Mouse (Mus musculus) forebrain, postnatal 0 days (tissue): ENCODE data around the gene Ncaph2. TPM values are rescaled to one million over a fixed set of nuclear protein-coding genes. Genes with fewer than 3 reads are reported as not detected.

Experiments
- ATAC-seq: fragments of 200-750 bp; cut with Nextera tagmentation; 2 replicates; pipeline ENCODE4 v1.8.0; 2017; ENCODE audit warnings: mild to moderate bottlenecking, moderate library complexity
- DNase-seq: peaks from one replicate; pipeline ENCODE4 v3.0.0-alpha.2; 2015
- H3K27ac ChIP-seq: fragments of 300-500 bp; sonication (generic); 2 replicates; pipeline ENCODE4 v1.5.1; 2014; ENCODE audit warnings: low read depth, mild to moderate bottlenecking, antibody characterized with exemption, low read length, moderate library complexity, mixed read lengths
- H3K27me3 ChIP-seq: fragments of 300-500 bp; sonication (generic); 2 replicates; pipeline ENCODE4 v1.6.1; 2014; ENCODE audit warnings: mild to moderate bottlenecking, low read length, mixed read lengths; ENCODE audit not compliant: insufficient read depth
- H3K36me3 ChIP-seq: fragments of 300-500 bp; sonication (generic); 2 replicates; pipeline ENCODE4 v1.6.1; 2014; ENCODE audit warnings: mild to moderate bottlenecking, moderate library complexity; ENCODE audit not compliant: insufficient read depth
- H3K4me1 ChIP-seq: fragments of 300-500 bp; sonication (generic); 2 replicates; pipeline ENCODE4 v1.6.1; 2014; ENCODE audit warnings: antibody characterized with exemption; ENCODE audit not compliant: insufficient read depth
- H3K4me2 ChIP-seq: fragments of 300-500 bp; sonication (generic); 2 replicates; pipeline ENCODE4 v1.6.1; 2014; ENCODE audit warnings: low read depth, mild to moderate bottlenecking, moderate library complexity
- H3K4me3 ChIP-seq: fragments of 300-500 bp; sonication (generic); 2 replicates; pipeline ENCODE4 v1.5.1; 2014; ENCODE audit warnings: low read depth, low read length, mixed read lengths
- H3K9ac ChIP-seq: fragments of 300-500 bp; sonication (generic); 2 replicates; pipeline ENCODE4 v1.6.1; 2014; ENCODE audit warnings: mild to moderate bottlenecking
- H3K9me3 ChIP-seq: fragments of 300-500 bp; sonication (generic); 2 replicates; pipeline ENCODE4 v1.6.1; 2016; ENCODE audit warnings: low read length
- CTCF ChIP-seq: sonication (generic); IDR thresholded peaks from 2 replicates; pipeline ENCODE4 v1.5.1; 2016; ENCODE audit warnings: antibody characterized with exemption, control low read depth, low read depth
- WGBS: fragments of 180-500 bp; shearing (Covaris S2); extraction: QIAGEN DNeasy Blood & Tissue Kit; methylation state at CpG from one replicate; pipeline ENCODE4 v1.1.7; 2014; 5-methylcytosine and 5-hydroxymethylcytosine counted together
- microRNA-seq, 2 experiments: library from miRNA; unstranded; fragments of <30 nt; microRNA quantifications; one replicate each; pipeline ENCODE4; 2016
- polyA plus RNA-seq: library from polyadenylated mRNA; unstranded; fragments of >200 nt; fragmentation: Nextera tagmentation; extraction: Ambion mirVana; gene quantifications from 2 replicates; pipeline ENCODE4 v1.2.1, GENCODE M21; 2015
- total RNA-seq: library from RNA; depleted of rRNA; stranded (reverse); fragments of >200 nt; gene quantifications from 2 replicates; pipeline ENCODE4 v1.2.3, GENCODE M21; 2014; rRNA removed

Gene Ncaph2
- total and polyA plus RNA-seq, 2 experiments from 2014 or later = 93.8 to 94.9 TPM

GRCm38 (mm10) chr15:89421938-89422337 lies 66.4 kb downstream of the Ncaph2 start:
- 93% methylated on average over 9 of the region's 9 CpGs for WGBS
- H3K36me3 ChIP-seq = peaks cover 32% of the 10 kb centered on the region
- no peak overlapping the region for H3K27ac ChIP-seq
- no peak for TF ChIP-seq CTCF
- no peak overlapping the region for H3K4me2 ChIP-seq
- H3K27me3 ChIP-seq = no peaks in the 10 kb centered on the region
- H3K9me3 ChIP-seq = no peaks in the 10 kb centered on the region
- no peaks in the 10 kb centered on the region for H3K4me1 ChIP-seq
- no peak overlapping the region for H3K9ac ChIP-seq
- DNase-seq (no peak), ATAC-seq (no peak)
- H3K4me3 ChIP-seq = no peak overlapping the region

Small RNA genes within 50 kb of the gene (microRNA-seq; reads per million reads assigned to microRNA genes)
- gene Mir6959 = 0.39 to 0.73 reads per million in 2 experiments

Other genes with a start within 250 kb of the Ncaph2 start
- gene Tubgcp6, start 232.6 kb upstream of the Ncaph2 start, total RNA-seq = 24.6 and 42.4 TPM in 2 replicates
- gene Tubgcp6, start 232.6 kb upstream of the Ncaph2 start, polyA plus RNA-seq = 7.4 and 8.8 TPM in 2 replicates
- 33.1 and 44.3 TPM in 2 replicates for gene Hdac10, start 227.0 kb upstream of the Ncaph2 start, total RNA-seq
- gene Hdac10, start 227.0 kb upstream of the Ncaph2 start, polyA plus RNA-seq = 27.9 and 30.1 TPM in 2 replicates
- gene Mapk12, start 215.0 kb upstream of the Ncaph2 start, total RNA-seq = 1.8 and 3.4 TPM in 2 replicates
- 2.0 and 2.8 TPM in 2 replicates for gene Mapk12, start 215.0 kb upstream of the Ncaph2 start, polyA plus RNA-seq
- 35.2 and 35.8 TPM in 2 replicates for gene Mapk11, start 206.1 kb upstream of the Ncaph2 start, total RNA-seq
- 16.2 and 21.3 TPM in 2 replicates for gene Mapk11, start 206.1 kb upstream of the Ncaph2 start, polyA plus RNA-seq
- 126 and 138 TPM in 2 replicates for gene Plxnb2, start 174.9 kb upstream of the Ncaph2 start, total RNA-seq
- 45.2 and 52.8 TPM in 2 replicates for gene Plxnb2, start 174.9 kb upstream of the Ncaph2 start, polyA plus RNA-seq
- gene Dennd6b, start 159.2 kb upstream of the Ncaph2 start, total RNA-seq = 73.7 and 89.6 TPM in 2 replicates
- gene Dennd6b, start 159.2 kb upstream of the Ncaph2 start, polyA plus RNA-seq = 43.4 and 53.3 TPM in 2 replicates
- gene Ppp6r2, start 144.2 kb upstream of the Ncaph2 start, total RNA-seq = 252 and 296 TPM in 2 replicates
- gene Ppp6r2, start 144.2 kb upstream of the Ncaph2 start, polyA plus RNA-seq = 70.0 and 77.2 TPM in 2 replicates
- gene Sbf1, start 40.4 kb upstream of the Ncaph2 start, total RNA-seq = 164 and 165 TPM in 2 replicates
- 46.2 and 60.7 TPM in 2 replicates for gene Sbf1, start 40.4 kb upstream of the Ncaph2 start, polyA plus RNA-seq
- not detected in 2 replicates for gene Adm2, start 33.0 kb upstream of the Ncaph2 start, total RNA-seq
- not detected in 2 replicates for gene Adm2, start 33.0 kb upstream of the Ncaph2 start, polyA plus RNA-seq
- gene Miox, start 21.3 kb upstream of the Ncaph2 start, total RNA-seq = not detected in 2 replicates
- gene Miox, start 21.3 kb upstream of the Ncaph2 start, polyA plus RNA-seq = not detected in 2 replicates
- 12.5 and 17.0 TPM in 2 replicates for gene Lmf2, start 60 bp upstream of the Ncaph2 start, total RNA-seq
- gene Lmf2, start 60 bp upstream of the Ncaph2 start, polyA plus RNA-seq = 24.7 and 25.4 TPM in 2 replicates
- gene Sco2, start 18.1 kb downstream of the Ncaph2 start, total RNA-seq = 34.6 and 37.6 TPM in 2 replicates
- 24.0 and 24.2 TPM in 2 replicates for gene Sco2, start 18.1 kb downstream of the Ncaph2 start, polyA plus RNA-seq
- gene Tymp, start 21.3 kb downstream of the Ncaph2 start, total RNA-seq = 3.7 and 5.2 TPM in 2 replicates
- 3.5 and 4.1 TPM in 2 replicates for gene Tymp, start 21.3 kb downstream of the Ncaph2 start, polyA plus RNA-seq
- gene Odf3b, start 23.6 kb downstream of the Ncaph2 start, total RNA-seq = 3.5 and 5.0 TPM in 2 replicates
- gene Odf3b, start 23.6 kb downstream of the Ncaph2 start, polyA plus RNA-seq = 6.9 and 9.9 TPM in 2 replicates
- 0.10 and 0.23 TPM in 2 replicates for gene Klhdc7b, start 29.2 kb downstream of the Ncaph2 start, total RNA-seq
- 0.11 TPM in 1 of 2 replicates, not detected in the other for gene Klhdc7b, start 29.2 kb downstream of the Ncaph2 start, polyA plus RNA-seq
- not detected in 2 replicates for gene Syce3, start 54.8 kb downstream of the Ncaph2 start, total RNA-seq
- 0.49 TPM in 1 of 2 replicates, not detected in the other for gene Syce3, start 54.8 kb downstream of the Ncaph2 start, polyA plus RNA-seq
- 5.0 TPM in 2 replicates for gene Cpt1b, start 70.1 kb downstream of the Ncaph2 start, total RNA-seq
- gene Cpt1b, start 70.1 kb downstream of the Ncaph2 start, polyA plus RNA-seq = 1.1 and 1.3 TPM in 2 replicates
- 0.90 and 1.3 TPM in 2 replicates for gene C730034F03Rik, start 73.9 kb downstream of the Ncaph2 start, total RNA-seq
- 1.3 and 2.3 TPM in 2 replicates for gene C730034F03Rik, start 73.9 kb downstream of the Ncaph2 start, polyA plus RNA-seq
- 1.7 and 1.8 TPM in 2 replicates for gene Gm44502, start 74.0 kb downstream of the Ncaph2 start, total RNA-seq
- gene Gm44502, start 74.0 kb downstream of the Ncaph2 start, polyA plus RNA-seq = not detected in 2 replicates
- 56.9 and 59.9 TPM in 2 replicates for gene Chkb, start 74.2 kb downstream of the Ncaph2 start, total RNA-seq
- gene Chkb, start 74.2 kb downstream of the Ncaph2 start, polyA plus RNA-seq = 78.2 and 92.4 TPM in 2 replicates
- 95.3 and 95.8 TPM in 2 replicates for gene Mapk8ip2, start 98.2 kb downstream of the Ncaph2 start, total RNA-seq
- gene Mapk8ip2, start 98.2 kb downstream of the Ncaph2 start, polyA plus RNA-seq = 57.8 and 70.9 TPM in 2 replicates
- 24.5 and 32.4 TPM in 2 replicates for gene Arsa, start 121.7 kb downstream of the Ncaph2 start, total RNA-seq
- gene Arsa, start 121.7 kb downstream of the Ncaph2 start, polyA plus RNA-seq = 25.4 and 29.0 TPM in 2 replicates
- gene Shank3, start 143.9 kb downstream of the Ncaph2 start, total RNA-seq = 38.9 and 42.4 TPM in 2 replicates
- gene Shank3, start 143.9 kb downstream of the Ncaph2 start, polyA plus RNA-seq = 5.9 and 10.6 TPM in 2 replicates
- gene Acr, start 212.6 kb downstream of the Ncaph2 start, total RNA-seq = 2.0 and 3.6 TPM in 2 replicates
- 1.3 and 2.0 TPM in 2 replicates for gene Acr, start 212.6 kb downstream of the Ncaph2 start, polyA plus RNA-seq
- 38.6 and 51.3 TPM in 2 replicates for gene Rabl2, start 236.2 kb downstream of the Ncaph2 start, total RNA-seq
- gene Rabl2, start 236.2 kb downstream of the Ncaph2 start, polyA plus RNA-seq = 62.4 and 62.6 TPM in 2 replicates